In genomic region chr13:9181666-9182264, GRCm38 (mm10) we compare ENCODE assay signal across 8 mouse cellular contexts.
DNase-seq lines count a peak whose midpoint lies in the region; ATAC-seq and TF ChIP-seq lines count a peak whose summit lies in the region.

No protein-coding gene starts in this region.

- peak; percentile 93 for TF ChIP-seq CTCF in cerebellum, adult 2 months (IDR thresholded peaks at IDR 0.05; ENCODE audit: borderline replicate concordance, insufficient read depth, low read depth, low read length)

- 7% methylated on average over 11 of the region's 11 CpGs for WGBS in cerebellum, adult 2 months
- 11% methylated on average over 11 of the region's 11 CpGs for WGBS in hindbrain, embryonic 11.5 days

- H3K4me3 ChIP-seq in cerebellum, adult 2 months (replicated peaks; ENCODE audit: insufficient read depth, low read depth, low read length), result no peak overlapping the region
- no peak overlapping the region for H3K4me3 ChIP-seq in hindbrain, embryonic 11.5 days (ENCODE audit: low read depth, low read length)

- no peak for TF ChIP-seq POLR2A in cerebellum, adult 2 months (IDR thresholded peaks at IDR 0.05; ENCODE audit: borderline replicate concordance, insufficient read depth, low read length)

- no peaks in the 10 kb centered on the region for H3K4me1 ChIP-seq in cerebellum, adult 2 months (ENCODE audit: control insufficient read depth, insufficient read depth, low read length)
- no peaks in the 10 kb centered on the region for H3K4me1 ChIP-seq in hindbrain, embryonic 11.5 days (replicated peaks; ENCODE audit: control insufficient read depth, insufficient read depth, low read length)

- no peak overlapping the region for H3K27ac ChIP-seq in cerebellum, adult 2 months (ENCODE audit: insufficient read depth, low read length)
- H3K27ac ChIP-seq in hindbrain, embryonic 11.5 days (ENCODE audit: low read depth, low read length), result no peak overlapping the region

- peak; percentile 90 for ATAC-seq in frontal cortex, adult (ENCODE audit: low TSS enrichment)
- ATAC-seq in hindbrain, embryonic 11.5 days (ENCODE audit: low FRiP score), result peak; percentile 81

- DNase-seq in NIH3T3 (ENCODE audit: low read depth), result peak; percentile 90
- DNase-seq in cerebellum, adult 2 months, result peak; percentile 67 to 79
- DNase-seq in hindbrain, embryonic 11.5 days (ENCODE audit: low spot score), result peak; percentile 87
- DNase-seq in layer of hippocampus, adult 9-11 months, result peak; percentile 61
- DNase-seq in lung, postnatal 4 days, result peak; percentile 71 to 83
- DNase-seq in right cerebral cortex, adult 18-20 months, result peak; percentile 79
- DNase-seq in urinary bladder, postnatal 14 days (ENCODE audit: low spot score), result peak; percentile 83

- H3K9ac ChIP-seq in hindbrain, embryonic 11.5 days (ENCODE audit: low read depth, low read length), result no peak overlapping the region

- H3K27me3 ChIP-seq in cerebellum, adult 2 months (ENCODE audit: control insufficient read depth, insufficient read depth, low read length), result no peaks in the 10 kb centered on the region
- H3K27me3 ChIP-seq in hindbrain, embryonic 11.5 days (ENCODE audit: control insufficient read depth, insufficient read depth, low read length), result no peaks in the 10 kb centered on the region

- no peaks in the 10 kb centered on the region for H3K9me3 ChIP-seq in hindbrain, embryonic 11.5 days (ENCODE audit: control insufficient read depth, low read length)

- H3K36me3 ChIP-seq in hindbrain, embryonic 11.5 days (ENCODE audit: control insufficient read depth, insufficient read depth, low read length), result no peaks in the 10 kb centered on the region

- no peak overlapping the region for H3K4me2 ChIP-seq in hindbrain, embryonic 11.5 days (replicated peaks; ENCODE audit: low read depth, low read length)
